Mouse (Mus musculus): Measurements from ENCODE around the gene Ankrd33b. TPM values are rescaled to one million over a fixed set of nuclear protein-coding genes. Genes with fewer than 3 reads are reported as not detected.

Ankrd33b gene
- polyA plus RNA-seq, 1 experiment from 2014 or later, result 0.57 TPM

DNA sequence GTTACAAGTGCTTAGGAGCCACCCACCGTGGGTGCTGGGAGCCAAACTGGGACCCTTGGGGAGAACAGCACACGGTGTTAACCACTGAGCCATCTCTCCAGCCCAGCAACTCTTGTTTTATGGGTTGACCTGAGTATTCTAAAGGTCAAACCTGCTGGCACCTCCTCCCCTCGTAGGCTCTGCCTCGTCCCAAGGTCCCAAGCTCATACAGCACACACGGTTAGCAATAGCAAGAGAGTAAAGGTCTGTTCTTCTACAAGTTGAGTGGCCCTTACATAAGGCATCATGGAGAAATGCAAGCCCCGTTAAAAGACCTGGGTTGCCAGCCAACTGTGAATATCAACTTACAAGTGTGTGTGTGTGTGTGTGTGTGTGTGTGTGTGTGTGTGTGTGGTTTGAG is 116.3 kb downstream of the Ankrd33b start:
- whole genome bisulfite sequencing, result 87% methylated on average over 6 of the region's 6 CpGs
- Histone ChIP-seq H3K9ac (ENCODE audit: low read length) (no peak overlapping the region), H3K4me1 (ENCODE audit: control insufficient read depth, insufficient read depth, low read length) (no peaks in the 10 kb centered on the region), H3K4me3 (ENCODE audit: low read depth, low read length) (no peak overlapping the region), H3K27ac (ENCODE audit: low read depth, low read length) (no peak overlapping the region), H3K9me3 (ENCODE audit: control insufficient read depth, low read length) (no peaks in the 10 kb centered on the region), H3K4me2 (no peak overlapping the region), H3K27me3 (ENCODE audit: control insufficient read depth, insufficient read depth, low read length) (no peaks in the 10 kb centered on the region), H3K36me3 (ENCODE audit: control insufficient read depth, insufficient read depth, low read length) (no peaks in the 10 kb centered on the region)
- DNase-seq (ENCODE audit: low spot score, missing footprints) (no peak), ATAC-seq (ENCODE audit: low FRiP score) (no peak)

DNA sequence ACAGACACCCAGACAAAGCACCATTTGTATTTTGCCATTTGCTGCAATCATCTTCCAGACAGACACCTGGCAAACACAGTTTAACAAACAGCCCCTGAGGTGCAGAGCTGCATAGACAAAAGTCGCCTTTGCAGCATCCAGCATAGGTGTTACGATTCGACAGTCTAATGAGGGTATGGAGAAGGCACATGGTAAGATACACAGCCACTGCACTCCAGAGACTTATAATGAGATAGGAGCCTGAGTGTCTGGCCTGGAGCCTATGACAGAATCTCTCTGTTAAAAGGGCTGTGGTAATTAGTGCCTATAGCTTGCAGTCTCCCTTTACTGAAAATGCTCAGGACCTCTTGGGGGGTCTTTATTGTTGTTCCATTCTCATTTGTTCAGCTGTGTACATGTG is 116.8 kb downstream of the Ankrd33b start:
- no peak overlapping the region for H3K9ac ChIP-seq (ENCODE audit: low read length)
- no peak overlapping the region for H3K4me3 ChIP-seq (ENCODE audit: low read depth, low read length)
- no peaks in the 10 kb centered on the region for H3K9me3 ChIP-seq (ENCODE audit: control insufficient read depth, low read length)
- DNase-seq (ENCODE audit: low spot score, missing footprints) (no peak), ATAC-seq (ENCODE audit: low FRiP score) (no peak)
- no peak overlapping the region for H3K27ac ChIP-seq (ENCODE audit: low read depth, low read length)
- 79% methylated on average over 3 of the region's 3 CpGs for WGBS
- H3K4me1 ChIP-seq (ENCODE audit: control insufficient read depth, insufficient read depth, low read length), result no peaks in the 10 kb centered on the region
- H3K27me3 ChIP-seq (ENCODE audit: control insufficient read depth, insufficient read depth, low read length), result no peaks in the 10 kb centered on the region
- H3K36me3 ChIP-seq (ENCODE audit: control insufficient read depth, insufficient read depth, low read length), result no peaks in the 10 kb centered on the region
- no peak overlapping the region for H3K4me2 ChIP-seq

DNA sequence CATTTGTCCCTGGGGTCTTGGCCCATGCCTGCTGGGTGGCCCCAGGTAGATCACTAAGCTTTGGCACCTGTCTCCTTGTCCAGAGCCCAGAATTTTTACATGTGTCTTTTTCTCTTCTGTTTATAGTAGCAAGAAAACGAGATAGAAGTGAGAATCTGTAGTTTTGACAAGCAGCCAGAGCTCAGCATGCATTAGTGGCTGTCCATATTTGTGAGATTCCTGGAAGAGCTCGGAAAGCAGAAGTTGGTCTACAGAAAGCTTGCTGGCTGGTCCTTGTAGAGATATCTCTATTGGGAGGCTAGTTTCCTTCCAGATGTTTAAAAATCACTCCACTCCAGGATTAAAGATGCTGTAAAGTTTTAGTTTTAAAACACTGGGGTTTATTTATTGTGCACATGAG is 117.5 kb downstream of the Ankrd33b start:
- ATAC-seq (ENCODE audit: low FRiP score) (no peak), DNase-seq (ENCODE audit: low spot score, missing footprints) (no peak)
- Histone ChIP-seq H3K4me3 (ENCODE audit: low read depth, low read length) (no peak overlapping the region), H3K4me2 (no peak overlapping the region), H3K27me3 (ENCODE audit: control insufficient read depth, insufficient read depth, low read length) (no peaks in the 10 kb centered on the region), H3K27ac (ENCODE audit: low read depth, low read length) (no peak overlapping the region), H3K9ac (ENCODE audit: low read length) (no peak overlapping the region), H3K9me3 (ENCODE audit: control insufficient read depth, low read length) (no peaks in the 10 kb centered on the region), H3K36me3 (ENCODE audit: control insufficient read depth, insufficient read depth, low read length) (no peaks in the 10 kb centered on the region), H3K4me1 (ENCODE audit: control insufficient read depth, insufficient read depth, low read length) (no peaks in the 10 kb centered on the region)
- 72% methylated on average over 2 of the region's 2 CpGs for WGBS

DNA sequence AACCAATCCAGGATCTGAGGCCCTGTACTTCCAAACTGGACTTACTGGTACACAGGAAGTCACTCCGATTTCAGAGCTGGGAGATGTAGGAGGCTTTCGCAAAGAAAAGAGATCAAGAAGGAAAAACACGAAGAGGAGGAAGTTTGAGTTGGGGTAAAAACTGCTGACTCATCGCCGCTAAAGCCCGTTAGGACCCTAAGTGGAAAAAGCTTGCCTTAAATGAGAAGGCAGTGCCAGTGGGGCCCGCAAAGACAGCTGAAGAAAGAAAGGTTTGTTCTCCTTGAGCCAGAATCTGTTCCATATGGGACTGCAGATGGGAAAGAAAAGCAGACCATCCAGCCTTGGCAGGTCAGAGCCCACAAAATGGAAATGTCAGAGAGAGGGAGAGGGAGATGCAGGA is 118.6 kb downstream of the Ankrd33b start:
- DNase-seq (ENCODE audit: low spot score, missing footprints) (no peak), ATAC-seq (ENCODE audit: low FRiP score) (no peak)
- Histone ChIP-seq H3K4me1 (ENCODE audit: control insufficient read depth, insufficient read depth, low read length) (no peaks in the 10 kb centered on the region), H3K4me2 (no peak overlapping the region), H3K9me3 (ENCODE audit: control insufficient read depth, low read length) (no peaks in the 10 kb centered on the region), H3K27me3 (ENCODE audit: control insufficient read depth, insufficient read depth, low read length) (no peaks in the 10 kb centered on the region), H3K36me3 (ENCODE audit: control insufficient read depth, insufficient read depth, low read length) (no peaks in the 10 kb centered on the region), H3K9ac (ENCODE audit: low read length) (no peak overlapping the region), H3K4me3 (ENCODE audit: low read depth, low read length) (no peak overlapping the region), H3K27ac (ENCODE audit: low read depth, low read length) (no peak overlapping the region)
- WGBS, result 78% methylated on average over 7 of the region's 7 CpGs

DNA sequence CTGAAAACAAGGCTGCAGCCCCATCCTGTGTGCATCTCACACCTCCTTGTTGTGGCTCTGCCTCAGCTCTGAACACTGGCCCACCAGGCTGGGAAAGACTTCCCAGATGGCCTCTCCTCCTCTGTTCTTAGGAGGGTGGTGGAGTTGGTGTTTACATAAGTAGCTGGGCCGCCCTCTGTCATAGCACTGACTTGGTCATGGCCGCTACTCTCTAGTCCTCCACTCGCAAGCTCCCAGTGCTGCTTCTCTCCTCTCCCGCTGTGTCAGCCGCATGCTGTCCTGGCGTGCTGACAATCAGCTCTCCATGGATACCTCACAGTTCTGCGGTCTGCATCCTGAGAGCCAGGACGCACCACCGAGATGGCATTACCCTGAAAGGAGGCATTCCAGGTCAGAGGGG is 120.5 kb downstream of the Ankrd33b start:
- H3K27me3 ChIP-seq (ENCODE audit: control insufficient read depth, insufficient read depth, low read length), result no peaks in the 10 kb centered on the region
- no peaks in the 10 kb centered on the region for H3K36me3 ChIP-seq (ENCODE audit: control insufficient read depth, insufficient read depth, low read length)
- ATAC-seq (ENCODE audit: low FRiP score) (no peak), DNase-seq (ENCODE audit: low spot score, missing footprints) (no peak)
- H3K4me1 ChIP-seq (ENCODE audit: control insufficient read depth, insufficient read depth, low read length), result no peaks in the 10 kb centered on the region
- 59% methylated on average over 9 of the region's 9 CpGs for WGBS
- no peak overlapping the region for H3K9ac ChIP-seq (ENCODE audit: low read length)
- no peaks in the 10 kb centered on the region for H3K9me3 ChIP-seq (ENCODE audit: control insufficient read depth, low read length)
- H3K27ac ChIP-seq (ENCODE audit: low read depth, low read length), result no peak overlapping the region
- H3K4me2 ChIP-seq, result no peak overlapping the region
- H3K4me3 ChIP-seq (ENCODE audit: low read depth, low read length), result no peak overlapping the region

DNA sequence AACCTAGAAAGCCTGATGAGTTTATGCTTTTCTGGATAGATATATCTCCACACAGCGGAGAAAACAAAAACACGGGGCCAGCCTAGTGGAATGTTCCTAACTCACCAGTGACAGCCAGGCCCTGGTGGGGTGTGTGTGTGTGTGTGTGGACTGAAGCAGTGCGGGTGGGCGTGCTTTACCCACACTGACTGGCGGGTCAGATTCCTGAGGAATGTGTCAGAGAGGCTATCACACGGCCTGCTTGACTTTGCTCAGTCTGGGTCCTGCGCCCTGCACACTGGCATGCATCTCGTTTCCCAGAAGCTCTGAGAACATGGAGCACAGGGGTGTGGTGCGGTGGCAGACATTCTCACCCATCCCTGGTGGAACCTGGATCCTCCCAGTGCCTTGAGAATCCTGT is 121.6 kb downstream of the Ankrd33b start:
- Histone ChIP-seq H3K27ac (ENCODE audit: low read depth, low read length) (no peak overlapping the region), H3K36me3 (ENCODE audit: control insufficient read depth, insufficient read depth, low read length) (no peaks in the 10 kb centered on the region), H3K27me3 (ENCODE audit: control insufficient read depth, insufficient read depth, low read length) (no peaks in the 10 kb centered on the region), H3K4me2 (no peak overlapping the region), H3K9me3 (ENCODE audit: control insufficient read depth, low read length) (no peaks in the 10 kb centered on the region), H3K4me1 (ENCODE audit: control insufficient read depth, insufficient read depth, low read length) (no peaks in the 10 kb centered on the region), H3K4me3 (ENCODE audit: low read depth, low read length) (no peak overlapping the region), H3K9ac (ENCODE audit: low read length) (no peak overlapping the region)
- ATAC-seq (ENCODE audit: low FRiP score) (no peak), DNase-seq (ENCODE audit: low spot score, missing footprints) (no peak)
- 81% methylated on average over 9 of the region's 9 CpGs for WGBS

DNA sequence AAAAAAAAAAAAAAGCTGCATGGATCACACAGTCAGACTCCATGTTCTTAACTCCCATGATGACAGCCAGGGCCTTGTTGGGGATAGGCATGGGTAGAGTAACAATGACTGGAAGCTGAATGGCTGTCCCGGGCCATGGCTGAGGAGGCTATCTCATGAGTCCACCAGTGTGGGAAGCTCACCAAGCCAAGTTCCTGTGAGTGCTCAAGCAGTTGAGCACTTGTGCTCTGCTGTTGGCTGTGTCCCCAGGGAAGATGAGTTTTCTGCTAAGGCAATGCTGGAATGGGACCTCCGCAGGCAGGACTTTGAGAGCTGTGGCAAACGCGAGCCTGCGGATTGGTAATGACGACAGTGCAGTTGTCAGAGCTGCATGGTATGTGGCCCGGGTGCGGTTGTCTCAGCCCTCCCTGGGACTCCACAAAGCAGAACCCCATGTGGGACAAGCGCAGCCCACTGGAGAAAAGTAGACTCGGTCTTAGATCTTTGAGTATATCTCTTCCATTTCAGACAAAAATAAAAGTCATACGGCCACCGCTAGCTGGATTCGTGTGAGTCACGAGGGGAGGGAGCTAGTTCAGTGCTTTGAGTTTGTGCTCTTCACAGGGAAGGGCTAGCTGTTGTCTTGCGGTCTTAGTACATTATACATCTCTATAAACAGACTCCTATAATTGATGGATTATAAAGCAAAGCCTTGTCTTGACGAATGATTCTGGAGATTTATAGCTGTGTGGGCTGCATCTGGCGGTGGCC is 122.7 kb downstream of the Ankrd33b start:
- 93% methylated on average over 17 of the region's 17 CpGs for WGBS

DNA sequence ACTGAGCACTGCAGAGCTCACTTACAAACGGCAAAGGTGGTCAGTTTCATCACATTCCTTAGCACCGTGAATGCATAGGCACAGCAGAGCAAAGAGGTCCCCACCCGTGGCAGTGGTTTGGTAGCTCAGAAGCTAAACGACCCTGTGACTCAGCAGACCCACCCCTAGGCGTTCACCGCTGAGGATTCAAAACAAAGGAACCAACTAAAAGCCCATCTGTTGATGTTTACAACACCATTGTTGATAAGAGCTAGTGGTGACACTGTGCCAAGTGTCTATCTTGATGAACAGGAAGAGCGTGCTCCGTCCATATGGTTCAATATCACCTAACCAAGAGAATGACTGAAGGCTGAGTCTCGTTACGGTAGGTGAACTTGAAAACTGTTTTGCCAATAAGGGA is 124.3 kb downstream of the Ankrd33b start:
- WGBS, result 89% methylated on average over 10 of the region's 10 CpGs
- DNase-seq (ENCODE audit: low spot score, missing footprints) (no peak), ATAC-seq (ENCODE audit: low FRiP score) (no peak)
- no peak overlapping the region for H3K4me2 ChIP-seq
- H3K27me3 ChIP-seq (ENCODE audit: control insufficient read depth, insufficient read depth, low read length), result no peaks in the 10 kb centered on the region
- no peaks in the 10 kb centered on the region for H3K4me1 ChIP-seq (ENCODE audit: control insufficient read depth, insufficient read depth, low read length)
- no peak overlapping the region for H3K4me3 ChIP-seq (ENCODE audit: low read depth, low read length)
- no peaks in the 10 kb centered on the region for H3K9me3 ChIP-seq (ENCODE audit: control insufficient read depth, low read length)
- H3K9ac ChIP-seq (ENCODE audit: low read length), result no peak overlapping the region
- H3K36me3 ChIP-seq (ENCODE audit: control insufficient read depth, insufficient read depth, low read length), result no peaks in the 10 kb centered on the region
- H3K27ac ChIP-seq (ENCODE audit: low read depth, low read length), result no peak overlapping the region

More for the DNA sequence above, 122.7 kb downstream of the Ankrd33b start:
- Histone ChIP-seq H3K4me3 (ENCODE audit: low read depth, low read length) (no peak overlapping the region), H3K4me2 (no peak overlapping the region), H3K27me3 (ENCODE audit: control insufficient read depth, insufficient read depth, low read length) (no peaks in the 10 kb centered on the region), H3K4me1 (ENCODE audit: control insufficient read depth, insufficient read depth, low read length) (no peaks in the 10 kb centered on the region), H3K9me3 (ENCODE audit: control insufficient read depth, low read length) (no peaks in the 10 kb centered on the region), H3K27ac (ENCODE audit: low read depth, low read length) (no peak overlapping the region), H3K36me3 (ENCODE audit: control insufficient read depth, insufficient read depth, low read length) (no peaks in the 10 kb centered on the region), H3K9ac (ENCODE audit: low read length) (no peak overlapping the region)
- ATAC-seq (ENCODE audit: low FRiP score) (no peak), DNase-seq (ENCODE audit: low spot score, missing footprints) (no peak)
